Mouse (Mus musculus): ENCODE results near the gene Hoxd11. TPM values are rescaled to one million over a fixed set of nuclear protein-coding genes. Genes with fewer than 3 reads are reported as not detected.
A peak's percentile ranks its signal among the peaks of the same experiment; 100 is the strongest.

The Hoxd11 gene
- polyA plus RNA-seq, 1 experiment from 2014 or later, result 59.6 TPM

GRCm38 (mm10) chr2:74721882-74722281, 42.5 kb downstream of the Hoxd11 start:
- ATAC-seq (ENCODE audit: insufficient number of reproducible peaks, low FRiP score, low TSS enrichment, low read depth), result no peak
- H3K9ac ChIP-seq (ENCODE audit: low read length), result no peak overlapping the region
- H3K27ac ChIP-seq (replicated peaks; ENCODE audit: low read depth, low read length), result no peak overlapping the region
- peaks cover 42% of the 10 kb centered on the region for H3K27me3 ChIP-seq (ENCODE audit: control insufficient read depth, insufficient read depth, low read length)
- H3K4me3 ChIP-seq (ENCODE audit: low read depth, low read length), result no peak overlapping the region
- H3K4me1 ChIP-seq (ENCODE audit: control insufficient read depth, insufficient read depth, low read length), result peaks cover 49% of the 10 kb centered on the region
- DNase-seq (ENCODE audit: low spot score), result peak; percentile 57
- H3K36me3 ChIP-seq (ENCODE audit: control insufficient read depth, insufficient read depth, low read length), result no peaks in the 10 kb centered on the region
- WGBS, result 2% methylated on average over 6 of the region's 6 CpGs
- H3K9me3 ChIP-seq (ENCODE audit: control insufficient read depth, low read length), result no peaks in the 10 kb centered on the region
- H3K4me2 ChIP-seq (ENCODE audit: low read depth, severe bottlenecking), result no peak overlapping the region

- H3K9me3 ChIP-seq (ENCODE audit: control insufficient read depth, low read length), result no peaks in the 10 kb centered on the region
- DNase-seq (ENCODE audit: low spot score), result peak; percentile 29
- no peak overlapping the region for H3K4me3 ChIP-seq (ENCODE audit: low read depth, low read length)
- H3K4me1 ChIP-seq (ENCODE audit: control insufficient read depth, insufficient read depth, low read length), result peaks cover 60% of the 10 kb centered on the region
- no peak overlapping the region for H3K4me2 ChIP-seq (ENCODE audit: low read depth, severe bottlenecking)
- no peak for ATAC-seq (ENCODE audit: insufficient number of reproducible peaks, low FRiP score, low TSS enrichment, low read depth)
- peaks cover 41% of the 10 kb centered on the region for H3K27me3 ChIP-seq (ENCODE audit: control insufficient read depth, insufficient read depth, low read length)
- 17% methylated on average over 8 of the region's 8 CpGs for WGBS
- H3K27ac ChIP-seq (replicated peaks; ENCODE audit: low read depth, low read length), result no peak overlapping the region
- H3K36me3 ChIP-seq (ENCODE audit: control insufficient read depth, insufficient read depth, low read length), result no peaks in the 10 kb centered on the region
- H3K9ac ChIP-seq (ENCODE audit: low read length), result no peak overlapping the region
These were observed 43.6 kb downstream of the Hoxd11 start for GRCm38 (mm10) chr2:74722949-74723348.

GRCm38 (mm10) chr2:74724244-74725015, 45.1 kb downstream of the Hoxd11 start:
- Histone ChIP-seq H3K27ac (replicated peaks; ENCODE audit: low read depth, low read length) (no peak overlapping the region), H3K9ac (ENCODE audit: low read length) (no peak overlapping the region), H3K4me1 (ENCODE audit: control insufficient read depth, insufficient read depth, low read length) (peaks cover 70% of the 10 kb centered on the region), H3K27me3 (ENCODE audit: control insufficient read depth, insufficient read depth, low read length) (peaks cover 40% of the 10 kb centered on the region), H3K4me3 (ENCODE audit: low read depth, low read length) (no peak overlapping the region), H3K36me3 (ENCODE audit: control insufficient read depth, insufficient read depth, low read length) (no peaks in the 10 kb centered on the region), H3K9me3 (ENCODE audit: control insufficient read depth, low read length) (no peaks in the 10 kb centered on the region), H3K4me2 (ENCODE audit: low read depth, severe bottlenecking) (no peak overlapping the region)
- 35% methylated on average over 7 of the region's 7 CpGs for WGBS
- DNase-seq (ENCODE audit: low spot score), result peak; percentile 35
- no peak for ATAC-seq (ENCODE audit: insufficient number of reproducible peaks, low FRiP score, low TSS enrichment, low read depth)

GRCm38 (mm10) chr2:74725171-74725570, 45.8 kb downstream of the Hoxd11 start:
- DNase-seq (ENCODE audit: low spot score) (peak; percentile 43), ATAC-seq (ENCODE audit: insufficient number of reproducible peaks, low FRiP score, low TSS enrichment, low read depth) (no peak)
- H3K27me3 ChIP-seq (ENCODE audit: control insufficient read depth, insufficient read depth, low read length), result peaks cover 38% of the 10 kb centered on the region
- no peak overlapping the region for H3K4me2 ChIP-seq (ENCODE audit: low read depth, severe bottlenecking)
- WGBS, result 19% methylated on average over 17 of the region's 17 CpGs
- no peaks in the 10 kb centered on the region for H3K9me3 ChIP-seq (ENCODE audit: control insufficient read depth, low read length)
- no peak overlapping the region for H3K9ac ChIP-seq (ENCODE audit: low read length)
- H3K4me1 ChIP-seq (ENCODE audit: control insufficient read depth, insufficient read depth, low read length), result peaks cover 62% of the 10 kb centered on the region
- no peak overlapping the region for H3K27ac ChIP-seq (replicated peaks; ENCODE audit: low read depth, low read length)
- H3K36me3 ChIP-seq (ENCODE audit: control insufficient read depth, insufficient read depth, low read length), result no peaks in the 10 kb centered on the region
- H3K4me3 ChIP-seq (ENCODE audit: low read depth, low read length), result no peak overlapping the region

GRCm38 (mm10) chr2:74726551-74726950, 47.2 kb downstream of the Hoxd11 start, which contains the start of gene Gm28230:
TSS of gene Gm28230 (plus strand) at chr2:74726728.
- Histone ChIP-seq H3K9me3 (ENCODE audit: control insufficient read depth, low read length) (no peaks in the 10 kb centered on the region), H3K27me3 (ENCODE audit: control insufficient read depth, insufficient read depth, low read length) (peaks cover 45% of the 10 kb centered on the region), H3K4me1 (ENCODE audit: control insufficient read depth, insufficient read depth, low read length) (peaks cover 53% of the 10 kb centered on the region), H3K4me2 (ENCODE audit: low read depth, severe bottlenecking) (peak within 1 kb of the TSS; percentile 90), H3K4me3 (ENCODE audit: low read depth, low read length) (peak within 1 kb of the TSS; percentile 39), H3K36me3 (ENCODE audit: control insufficient read depth, insufficient read depth, low read length) (no peaks in the 10 kb centered on the region), H3K9ac (ENCODE audit: low read length) (peak within 1 kb of the TSS; percentile 47), H3K27ac (replicated peaks; ENCODE audit: low read depth, low read length) (no peak within 1 kb of the TSS)
- ATAC-seq (ENCODE audit: insufficient number of reproducible peaks, low FRiP score, low TSS enrichment, low read depth) (no peak), DNase-seq (ENCODE audit: low spot score) (no peak)
- 28% methylated on average over 5 of the region's 5 CpGs for WGBS

GRCm38 (mm10) chr2:74726973-74727639, 47.7 kb downstream of the Hoxd11 start:
- no peaks in the 10 kb centered on the region for H3K36me3 ChIP-seq (ENCODE audit: control insufficient read depth, insufficient read depth, low read length)
- H3K4me3 ChIP-seq (ENCODE audit: low read depth, low read length), result peak overlapping the region; percentile 39
- H3K4me2 ChIP-seq (ENCODE audit: low read depth, severe bottlenecking), result peak overlapping the region; percentile 90
- peak; percentile 60 for DNase-seq (ENCODE audit: low spot score)
- H3K27ac ChIP-seq (replicated peaks; ENCODE audit: low read depth, low read length), result no peak overlapping the region
- peak overlapping the region; percentile 47 for H3K9ac ChIP-seq (ENCODE audit: low read length)
- 2% methylated on average over 43 of the region's 43 CpGs for WGBS
- peaks cover 49% of the 10 kb centered on the region for H3K27me3 ChIP-seq (ENCODE audit: control insufficient read depth, insufficient read depth, low read length)
- peaks cover 48% of the 10 kb centered on the region for H3K4me1 ChIP-seq (ENCODE audit: control insufficient read depth, insufficient read depth, low read length)
- ATAC-seq (ENCODE audit: insufficient number of reproducible peaks, low FRiP score, low TSS enrichment, low read depth), result peak; percentile 65
- H3K9me3 ChIP-seq (ENCODE audit: control insufficient read depth, low read length), result no peaks in the 10 kb centered on the region

GRCm38 (mm10) chr2:74727640-74728302, 48.4 kb downstream of the Hoxd11 start:
- peak; percentile 11; the same call in 1 of the 2 replicates for ATAC-seq (ENCODE audit: insufficient number of reproducible peaks, low FRiP score, low TSS enrichment, low read depth)
- 5% methylated on average over 25 of the region's 25 CpGs for WGBS
- H3K4me1 ChIP-seq (ENCODE audit: control insufficient read depth, insufficient read depth, low read length), result peaks cover 49% of the 10 kb centered on the region
- H3K9me3 ChIP-seq (ENCODE audit: control insufficient read depth, low read length), result no peaks in the 10 kb centered on the region
- H3K4me3 ChIP-seq (ENCODE audit: low read depth, low read length), result peak overlapping the region; percentile 39
- peak; percentile 60 for DNase-seq (ENCODE audit: low spot score)
- peak overlapping the region; percentile 90 for H3K4me2 ChIP-seq (ENCODE audit: low read depth, severe bottlenecking)
- H3K9ac ChIP-seq (ENCODE audit: low read length), result no peak overlapping the region; the same call in 1 of the 2 replicates
- H3K36me3 ChIP-seq (ENCODE audit: control insufficient read depth, insufficient read depth, low read length), result no peaks in the 10 kb centered on the region
- no peak overlapping the region for H3K27ac ChIP-seq (replicated peaks; ENCODE audit: low read depth, low read length)
- peaks cover 47% of the 10 kb centered on the region for H3K27me3 ChIP-seq (ENCODE audit: control insufficient read depth, insufficient read depth, low read length)

- Histone ChIP-seq H3K36me3 (ENCODE audit: control insufficient read depth, insufficient read depth, low read length) (no peaks in the 10 kb centered on the region), H3K27ac (replicated peaks; ENCODE audit: low read depth, low read length) (no peak overlapping the region)
These were observed 48.9 kb downstream of the Hoxd11 start for GRCm38 (mm10) chr2:74728303-74728680.

More at GRCm38 (mm10) chr2:74728303-74728680, 48.9 kb downstream of the Hoxd11 start:
- Histone ChIP-seq H3K4me1 (ENCODE audit: control insufficient read depth, insufficient read depth, low read length) (peaks cover 51% of the 10 kb centered on the region), H3K27me3 (ENCODE audit: control insufficient read depth, insufficient read depth, low read length) (peaks cover 44% of the 10 kb centered on the region), H3K9ac (ENCODE audit: low read length) (no peak overlapping the region), H3K4me3 (ENCODE audit: low read depth, low read length) (no peak overlapping the region), H3K4me2 (ENCODE audit: low read depth, severe bottlenecking) (peak overlapping the region; percentile 90; the same call in 1 of the 2 replicates), H3K9me3 (ENCODE audit: control insufficient read depth, low read length) (no peaks in the 10 kb centered on the region)
- ATAC-seq (ENCODE audit: insufficient number of reproducible peaks, low FRiP score, low TSS enrichment, low read depth), result no peak
- WGBS, result 26% methylated on average over 13 of the region's 13 CpGs
- no peak for DNase-seq (ENCODE audit: low spot score)

All from limb, embryonic 11.5 days (tissue).